Mouse (Mus musculus): Measurements from ENCODE around the gene Arl4c.

The Arl4c gene

DNA sequence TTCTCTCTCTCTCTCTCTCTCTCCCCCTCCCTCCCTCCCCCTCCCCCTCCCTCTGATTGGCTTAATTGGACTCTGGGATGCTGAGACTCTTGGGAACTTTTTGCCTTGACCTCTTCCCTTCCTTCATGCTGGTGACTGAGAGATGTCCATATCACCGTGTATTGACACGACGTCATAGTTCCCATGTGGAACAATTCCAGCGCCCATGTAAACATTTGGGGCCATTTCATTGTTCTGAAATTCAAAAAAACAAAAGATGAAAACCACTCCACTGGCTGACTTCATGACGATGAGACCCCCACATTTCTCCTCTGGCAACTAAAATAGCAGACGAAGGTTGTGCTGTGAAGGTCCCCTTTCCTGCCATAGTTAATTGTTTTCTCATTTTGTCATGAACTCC lies 69.2 kb downstream of the Arl4c start:
- no peak for ATAC-seq (ENCODE audit: insufficient number of reproducible peaks, low FRiP score, low TSS enrichment)

DNA sequence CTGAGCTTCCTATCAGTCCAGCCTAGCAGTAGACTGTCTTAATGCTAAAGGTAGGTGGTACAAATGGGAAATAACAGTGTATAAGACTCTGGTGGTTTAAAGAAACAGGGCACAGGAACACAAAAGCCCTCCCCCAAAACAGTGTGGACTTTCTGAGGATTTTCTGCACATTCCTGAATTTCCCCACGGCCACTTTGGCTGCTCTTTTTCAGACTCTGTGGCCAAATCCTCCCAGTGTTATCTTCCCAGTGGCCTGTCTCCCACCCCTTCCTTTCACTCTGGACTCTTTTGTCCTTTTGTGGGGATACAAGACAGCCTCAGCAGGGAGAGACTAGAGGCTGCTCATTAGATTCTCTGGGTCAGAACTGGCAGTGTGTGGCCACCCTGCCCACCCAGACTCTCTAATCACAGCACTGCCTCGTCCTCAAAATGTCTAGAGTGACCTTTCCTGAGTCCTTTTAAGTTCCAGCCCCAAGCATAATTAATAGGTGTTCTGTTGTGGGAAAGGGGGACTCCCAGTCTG lies 72.0 kb downstream of the Arl4c start:
- ATAC-seq (ENCODE audit: insufficient number of reproducible peaks, low FRiP score, low TSS enrichment): no peak

DNA sequence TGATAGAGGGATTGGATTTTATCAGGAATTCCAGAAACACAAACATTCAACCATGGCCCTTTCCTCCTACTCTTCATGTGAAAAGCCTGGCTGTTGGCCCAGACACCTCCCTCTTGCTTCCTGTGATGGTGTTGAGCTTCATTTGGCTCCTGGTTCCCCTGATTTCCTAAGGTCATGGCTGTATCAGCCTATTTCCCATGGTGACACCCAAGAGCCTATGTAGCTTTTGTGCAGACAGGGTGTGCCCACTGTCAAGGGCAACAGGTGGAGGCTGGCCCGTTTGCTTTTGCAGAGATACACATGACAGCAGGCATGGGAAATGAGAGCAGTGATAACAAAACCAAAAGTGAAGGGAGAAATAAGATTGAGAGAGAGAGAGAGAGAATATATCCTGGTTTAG lies 76.8 kb downstream of the Arl4c start:
- no peak for ATAC-seq (ENCODE audit: insufficient number of reproducible peaks, low FRiP score, low TSS enrichment)

- no peak for ATAC-seq (ENCODE audit: insufficient number of reproducible peaks, low FRiP score, low TSS enrichment)
Observed at GRCm38 (mm10) chr1:88624376-88624775, 77.6 kb downstream of the Arl4c start.

DNA sequence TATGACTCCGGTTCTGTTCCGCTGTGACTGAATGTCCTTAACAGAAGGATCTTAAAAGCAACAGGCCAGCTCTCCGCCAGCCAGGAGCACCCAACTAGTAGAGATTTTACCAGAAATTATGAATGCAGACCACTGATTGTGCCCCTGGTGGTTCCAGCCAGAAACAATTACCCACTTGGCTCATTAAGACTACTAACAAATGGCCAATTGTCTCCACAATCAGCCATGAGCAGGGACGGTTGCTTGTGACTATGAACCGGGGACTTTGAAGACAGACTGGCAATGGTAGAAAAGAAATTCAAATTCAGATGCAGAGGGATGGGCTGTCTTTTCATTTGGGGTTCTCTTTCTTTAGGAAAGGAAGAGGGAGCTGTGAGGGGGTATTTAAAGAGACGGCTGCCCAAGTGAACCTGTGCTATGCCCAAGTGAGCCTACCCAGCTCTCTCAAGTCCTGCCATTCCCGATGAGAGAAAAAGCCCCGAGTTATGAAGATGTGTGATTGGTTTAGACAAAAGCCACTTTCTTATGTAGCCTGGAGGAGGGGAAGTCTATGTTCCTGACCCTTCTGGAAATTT lies 78.4 kb downstream of the Arl4c start:
- no peak for ATAC-seq (ENCODE audit: insufficient number of reproducible peaks, low FRiP score, low TSS enrichment)

Measured in cerebellum, adult (tissue).